In genomic region chr7:55928649-55929048, GRCm38 (mm10) we compare ENCODE assay signal across 1 mouse cellular context.
TF ChIP-seq lines count a peak whose summit lies in the region.

No protein-coding gene starts in this region.

TF ChIP-seq in CH12.LX, 34 proteins besides CTCF, POLR2A, EP300 and RAD21 (continued from another document):
- TF ChIP-seq NRF1 (IDR thresholded peaks at IDR 0.05; ENCODE audit: low read depth, low read length): no peak
- TF ChIP-seq ETS1 (conservative IDR thresholded peaks at IDR 0.05; ENCODE audit: low read depth, low read length): no peak
- TF ChIP-seq BHLHE40 (IDR thresholded peaks at IDR 0.05; ENCODE audit: low read depth, low read length): no peak
- no peak for TF ChIP-seq JUN (IDR thresholded peaks at IDR 0.05; ENCODE audit: insufficient read depth, low read depth, low read length)
- no peak for TF ChIP-seq TBP (conservative IDR thresholded peaks at IDR 0.05; ENCODE audit: low read depth, low read length)
- no peak for TF ChIP-seq NELFE (IDR thresholded peaks at IDR 0.05; ENCODE audit: low read depth, low read length)
- no peak for TF ChIP-seq ZKSCAN1 (IDR thresholded peaks at IDR 0.05; ENCODE audit: borderline replicate concordance, low read depth, low read length)
- TF ChIP-seq MEF2A (IDR thresholded peaks at IDR 0.05; ENCODE audit: borderline replicate concordance, low read depth, low read length): no peak
- no peak for TF ChIP-seq TCF12 (IDR thresholded peaks at IDR 0.05; ENCODE audit: low read depth, low read length)
